Mouse (Mus musculus) right cerebral cortex, postnatal 10 days (tissue): ENCODE data around the gene Senp3.
"Not testable (repeated sequence)": the region's sequence is repeated elsewhere in the genome, so short reads cannot be mapped to it uniquely, and the experiment has no call there.

Source experiments
- DNase-seq, 2 experiments: peaks; one replicate each; pipeline ENCODE4 v3.0.0; 2021; ENCODE audit warnings: low spot score in 2 of 2

Gene Senp3

GRCm38 (mm10) chr11:69704613-69705010 is 22.7 kb upstream of the Senp3 start:
- DNase-seq = no peak

DNA sequence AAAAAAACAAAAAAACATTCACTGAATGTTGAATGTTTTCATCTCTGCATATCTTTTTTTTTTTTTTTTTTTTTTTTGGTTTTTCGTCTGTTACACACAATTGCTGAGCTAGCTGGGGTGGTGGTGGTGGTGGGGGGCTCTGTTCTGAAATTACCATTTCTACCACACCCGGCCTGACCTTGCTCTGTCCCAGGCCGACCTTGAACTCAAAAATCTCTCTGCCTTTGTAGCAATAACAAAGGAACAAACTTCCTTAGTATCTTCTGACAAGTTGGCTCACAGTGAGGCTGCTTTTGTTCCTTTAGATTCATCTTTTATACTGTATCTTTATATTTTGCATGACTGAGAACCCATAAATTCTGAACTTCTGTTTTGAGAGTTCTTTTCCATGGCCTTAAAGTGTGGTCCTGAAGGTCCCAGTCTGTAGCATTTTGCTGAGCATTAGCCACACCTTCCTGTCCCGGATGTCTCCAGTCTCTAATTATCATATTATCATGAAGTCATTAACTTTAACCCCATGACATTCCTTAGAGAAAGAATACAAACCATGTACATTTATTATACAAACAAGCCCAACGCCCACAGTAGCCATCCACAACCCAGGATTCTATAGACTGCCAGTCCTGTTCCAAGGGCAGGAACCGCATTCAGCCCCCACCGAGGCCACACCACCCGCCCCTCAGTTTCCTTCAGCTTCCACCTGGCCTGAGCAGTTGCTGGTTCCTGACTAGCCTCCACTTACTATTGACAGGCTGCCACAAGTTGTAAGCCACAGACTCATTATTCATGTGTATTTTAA is 22.1 kb upstream of the Senp3 start:
- no peak for DNase-seq

GRCm38 (mm10) chr11:69703381-69703780 is 21.5 kb upstream of the Senp3 start:
- DNase-seq = not testable (repeated sequence)

- not testable (repeated sequence) for DNase-seq
Observed at GRCm38 (mm10) chr11:69702886-69703285, 21.0 kb upstream of the Senp3 start.

DNA sequence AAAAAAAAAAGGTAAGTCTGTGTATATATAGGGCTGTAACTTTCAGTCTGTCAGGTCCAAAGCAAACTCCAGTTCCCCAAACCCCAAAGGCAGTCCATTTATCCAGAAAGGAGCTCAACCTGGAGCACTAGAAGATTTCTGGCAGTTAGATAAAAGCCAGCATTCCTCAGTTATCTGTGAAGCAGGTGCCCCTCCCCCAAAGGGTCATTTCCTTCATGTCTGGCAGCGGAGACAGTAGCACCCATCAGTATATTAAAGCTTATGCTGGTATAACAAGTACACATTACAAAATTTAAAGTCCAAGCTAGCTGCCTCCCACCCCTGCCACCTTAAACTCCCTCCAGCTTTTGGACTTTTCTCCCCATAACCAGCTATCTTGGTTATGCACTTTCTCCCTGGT is 17.7 kb upstream of the Senp3 start:
- DNase-seq = no peak

GRCm38 (mm10) chr11:69698574-69698973 is 16.7 kb upstream of the Senp3 start:
- no peak for DNase-seq

GRCm38 (mm10) chr11:69697396-69697795 is 15.5 kb upstream of the Senp3 start:
- DNase-seq = no peak

DNA sequence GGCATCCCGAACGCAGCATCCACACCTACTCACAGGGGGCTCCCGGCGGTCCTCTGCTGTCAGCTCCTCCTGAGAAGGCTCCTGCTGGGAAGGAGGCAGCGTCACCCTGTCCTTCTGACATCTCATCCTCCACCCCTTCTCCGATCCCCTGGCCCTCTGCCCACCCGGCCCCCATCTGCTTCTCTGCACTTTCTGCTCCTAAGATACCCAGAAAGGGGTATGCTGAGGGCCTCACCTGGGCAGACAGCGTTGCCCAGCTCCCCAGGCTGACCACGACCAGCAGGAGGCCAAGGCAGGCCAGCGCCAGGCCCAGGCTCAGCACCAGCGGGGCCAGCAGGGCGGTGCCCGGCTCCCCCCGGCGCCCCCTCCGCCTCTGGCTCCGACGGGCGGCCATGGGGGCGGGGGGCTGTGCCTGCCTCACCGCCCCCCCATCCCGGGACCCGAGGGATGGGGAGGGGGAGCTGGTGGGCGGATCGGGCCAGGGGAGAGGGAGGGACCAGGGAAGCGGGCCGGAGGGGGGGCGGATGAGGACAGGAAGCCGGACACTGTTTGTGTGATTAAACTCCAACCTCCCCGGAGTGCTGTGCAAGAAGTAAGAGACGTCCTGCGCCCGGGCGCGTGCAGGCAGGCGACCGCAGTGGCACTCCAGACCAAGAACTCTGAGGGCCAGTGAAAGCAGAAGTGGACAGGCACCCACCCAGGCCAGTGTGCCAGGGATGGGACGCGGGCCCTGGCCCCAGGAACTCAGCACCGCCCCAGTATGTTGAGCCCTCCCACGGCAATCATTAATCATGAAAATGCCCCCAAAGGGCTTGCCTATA is 13.7 kb upstream of the Senp3 start, which contains the start of the genes Tnfsf12 and Tnfsfm13:
Tnfsf12 (minus strand) TSS at position 489 of the 821 bp plus-strand sequence.
Tnfsfm13 (minus strand) TSS at position 738 of the 821 bp plus-strand sequence.
- DNase-seq = peak in 1 of 2 experiments; percentile 68

GRCm38 (mm10) chr11:69695046-69695360 is 13.1 kb upstream of the Senp3 start:
- no peak for DNase-seq

GRCm38 (mm10) chr11:69693421-69693965 is 11.6 kb upstream of the Senp3 start:
- DNase-seq = no peak

GRCm38 (mm10) chr11:69692863-69693262 is 11.0 kb upstream of the Senp3 start:
- DNase-seq = no peak

DNA sequence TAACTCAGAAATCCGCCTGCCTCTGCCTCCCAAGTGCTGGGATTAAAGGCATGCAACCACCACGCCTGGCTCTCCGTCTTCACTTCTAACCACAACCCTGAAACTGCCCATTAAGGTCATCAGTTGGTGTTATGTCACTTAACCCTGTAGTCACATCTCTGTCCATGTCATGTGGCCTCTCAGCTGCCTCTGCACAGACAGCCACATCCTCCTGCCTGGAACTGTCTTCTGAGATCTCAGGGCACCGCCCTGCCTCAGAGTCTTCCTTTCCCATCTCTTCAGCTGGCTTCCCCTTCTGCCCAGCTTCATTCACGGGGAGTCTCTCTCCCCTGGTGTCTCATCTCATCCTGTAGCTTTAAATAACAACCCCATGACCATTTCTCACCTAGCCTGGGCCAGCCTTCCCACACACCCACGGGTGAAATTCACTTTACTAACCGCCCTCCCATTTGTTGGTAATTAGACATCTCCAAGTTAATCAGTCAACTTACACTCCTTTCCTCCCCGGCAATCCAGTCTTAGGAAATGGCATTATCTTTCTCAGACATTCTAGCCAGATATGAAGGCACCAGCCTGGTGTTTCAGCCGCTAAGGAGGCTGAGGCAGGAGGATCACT is 10.4 kb upstream of the Senp3 start:
- no peak for DNase-seq

DNA sequence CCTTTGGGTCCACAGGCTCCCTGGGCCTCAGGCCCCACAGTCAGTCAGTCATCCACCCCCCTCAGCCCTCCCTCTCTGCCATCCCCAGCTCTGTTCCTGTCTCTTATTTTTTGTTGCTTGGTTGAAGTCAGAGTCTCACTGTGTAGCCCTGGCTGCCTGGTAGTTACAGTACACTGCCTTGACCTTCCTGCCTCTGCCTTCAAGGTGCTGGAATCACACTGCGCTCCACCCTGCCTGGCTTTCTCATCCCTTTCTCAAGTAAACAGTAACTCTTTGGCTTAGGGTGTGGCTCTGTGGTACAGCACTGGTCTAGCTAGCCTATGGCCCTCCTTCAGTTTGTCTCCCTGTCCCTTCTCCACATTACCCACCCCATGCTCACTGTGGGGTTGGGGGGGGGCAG is 8.0 kb upstream of the Senp3 start:
- DNase-seq = no peak

DNA sequence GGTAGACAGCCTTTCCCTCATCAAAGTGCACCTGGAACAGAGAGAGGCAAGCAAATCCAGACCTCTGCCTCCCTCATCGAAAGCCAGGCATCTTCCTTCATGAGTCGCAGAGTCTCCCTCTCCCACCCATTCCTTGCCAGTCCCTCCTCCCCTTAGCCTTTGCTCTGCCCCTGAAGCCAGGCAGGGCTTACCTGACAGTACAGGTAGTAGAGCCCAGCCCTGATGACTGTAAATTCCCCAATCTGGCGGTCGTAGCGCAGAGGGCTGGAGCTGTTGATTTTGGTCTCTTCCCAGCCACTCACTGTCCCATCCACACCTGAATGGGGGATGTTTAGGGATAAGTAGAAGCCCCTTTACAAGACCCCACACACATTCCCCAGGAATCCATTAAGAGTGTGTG is 5.2 kb upstream of the Senp3 start:
- DNase-seq = no peak

DNA sequence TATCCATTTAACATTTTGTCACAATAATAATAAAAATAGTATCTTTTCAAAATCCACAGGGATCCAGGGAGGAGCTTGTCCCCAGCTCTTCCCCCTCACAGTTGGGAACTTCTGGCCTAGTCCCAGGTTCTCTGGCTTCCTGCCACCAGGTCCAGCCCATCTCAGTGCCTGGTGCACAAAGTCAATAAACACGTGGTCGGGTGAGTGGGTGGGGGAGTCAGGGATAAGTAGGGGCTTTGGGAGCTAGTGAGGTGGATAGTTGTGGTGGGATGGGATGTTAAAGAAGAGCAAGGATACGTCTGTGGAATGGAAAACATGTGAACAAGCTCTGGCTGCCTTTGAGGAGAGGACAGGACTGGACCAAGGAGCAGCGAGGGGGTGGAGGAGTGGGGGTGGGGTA is 4.5 kb upstream of the Senp3 start:
- DNase-seq = peak in 1 of 2 experiments; percentile 70

GRCm38 (mm10) chr11:69685526-69686148 is 3.8 kb upstream of the Senp3 start, which contains the start of gene Tnfsf13:
Gene Tnfsf13, minus strand, starts transcription at chr11:69685784.
- peak; percentile 58 to 72 for DNase-seq

DNA sequence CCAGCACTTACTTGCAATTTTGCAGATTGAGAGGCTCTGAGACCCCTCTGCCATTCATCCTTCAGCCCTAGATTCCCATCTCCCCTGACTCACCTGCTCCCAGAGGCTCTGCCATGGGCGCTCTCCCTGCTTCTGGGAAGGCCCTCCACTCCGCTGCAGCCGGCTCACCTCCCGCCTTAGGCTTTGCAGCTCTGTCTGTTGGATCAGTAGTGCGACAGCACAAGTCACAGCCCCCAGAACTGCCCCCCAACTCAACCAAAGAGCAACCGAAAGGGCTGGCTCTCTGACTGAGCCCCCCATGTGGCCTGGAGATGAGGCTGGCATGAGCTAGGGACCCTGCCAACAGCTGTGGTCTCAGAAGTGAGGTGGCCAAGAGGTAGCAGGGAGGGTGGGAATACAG is 3.1 kb upstream of the Senp3 start:
- no peak for DNase-seq

DNA sequence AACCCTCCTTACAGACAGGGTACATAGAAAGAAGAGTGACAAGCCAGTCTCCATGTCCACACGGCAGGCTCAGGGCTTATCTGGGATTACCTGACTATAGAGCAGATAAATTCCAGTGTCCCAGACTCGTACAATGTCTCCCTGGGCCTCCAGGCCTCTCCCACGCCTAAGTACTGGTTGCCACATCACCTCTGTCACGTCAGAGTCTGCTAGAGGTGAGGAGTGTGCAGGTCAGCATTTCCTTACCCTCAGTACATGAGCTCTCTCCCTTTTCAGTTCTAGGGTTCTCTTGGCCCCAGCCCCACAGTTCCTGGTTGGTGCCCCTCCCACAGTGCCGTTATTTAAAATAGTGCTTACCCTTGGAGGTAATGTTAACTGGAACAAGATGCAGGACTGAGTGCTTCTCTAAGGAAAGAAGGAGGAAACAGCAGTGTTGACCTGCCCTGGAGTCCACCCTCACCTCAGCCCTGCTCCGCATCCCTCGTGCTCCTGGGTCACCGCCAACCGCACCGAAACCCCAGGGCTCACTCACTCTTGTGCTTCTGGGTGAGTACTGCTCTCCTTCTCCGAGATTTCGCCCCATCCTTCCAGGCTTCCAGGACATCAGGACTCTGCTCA is 2.4 kb upstream of the Senp3 start:
- no peak for DNase-seq

DNA sequence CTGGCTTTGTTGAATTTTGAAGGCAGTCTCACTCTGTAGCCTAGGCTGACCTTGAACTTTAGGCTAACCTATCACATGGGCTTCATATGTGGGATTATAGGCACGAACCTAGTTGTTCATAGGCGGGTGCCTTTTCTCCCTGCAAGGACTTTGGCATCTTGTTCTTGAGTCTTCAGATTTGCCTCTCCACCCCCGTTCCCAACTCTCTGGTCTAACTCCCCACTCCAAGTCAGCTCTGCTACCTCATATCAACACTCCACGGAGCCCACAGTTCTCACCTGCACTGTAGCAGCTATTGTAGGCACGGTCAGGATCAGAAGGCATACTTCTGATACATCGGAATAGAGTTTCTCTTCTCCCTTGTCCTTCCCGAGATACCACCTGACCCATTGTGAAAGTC is 1.7 kb upstream of the Senp3 start:
- DNase-seq = no peak

DNA sequence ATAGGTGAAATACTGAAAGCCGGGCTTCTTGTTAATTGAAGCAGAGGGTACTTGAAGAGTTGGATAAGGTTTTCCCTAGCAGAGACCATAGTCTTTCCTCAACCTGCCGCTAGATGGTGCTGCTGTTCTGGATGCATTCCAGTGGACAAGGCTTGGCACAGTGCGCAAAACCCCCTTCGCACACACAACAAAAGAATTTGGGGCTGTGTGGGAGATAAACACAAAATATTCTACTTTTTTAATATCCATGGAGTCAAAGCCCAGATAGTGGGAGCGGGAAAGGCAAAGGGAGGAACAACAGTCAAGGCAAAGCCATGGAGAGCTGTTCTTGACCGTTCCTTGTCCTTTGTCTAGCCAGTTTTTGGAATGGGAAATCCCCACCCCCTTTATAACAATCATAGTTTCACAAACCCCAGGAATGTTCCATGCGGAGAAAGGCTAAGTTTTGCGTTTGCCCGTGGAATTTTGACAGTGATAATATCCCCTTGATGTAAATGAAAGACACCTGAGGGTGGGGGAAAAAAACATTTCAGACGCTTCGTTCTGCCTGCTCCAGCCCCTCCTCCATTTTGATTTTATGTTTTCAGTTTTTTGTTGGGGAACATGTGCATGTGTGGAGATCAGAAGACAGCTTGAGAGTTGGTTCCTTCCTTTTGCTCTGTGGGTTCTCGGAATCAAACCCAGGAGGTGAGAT is 1.1 kb upstream of the Senp3 start:
- peak; percentile 90 to 95 for DNase-seq
